Mouse (Mus musculus) skeletal muscle tissue, postnatal 0 days (tissue): Measurements from ENCODE around the gene Ccl5. TPM values are rescaled to one million over a fixed set of nuclear protein-coding genes. Genes with fewer than 3 reads are reported as not detected.

Source experiments
- polyA plus RNA-seq: library from polyadenylated mRNA; unstranded; fragments of >200 nt; fragmentation: Nextera tagmentation; extraction: Ambion mirVana; gene quantifications from 2 replicates; pipeline ENCODE4 v1.2.1, GENCODE M21; 2015

Gene Ccl5
- polyA plus RNA-seq: 0.45 and 1.5 TPM in 2 replicates

DNA sequence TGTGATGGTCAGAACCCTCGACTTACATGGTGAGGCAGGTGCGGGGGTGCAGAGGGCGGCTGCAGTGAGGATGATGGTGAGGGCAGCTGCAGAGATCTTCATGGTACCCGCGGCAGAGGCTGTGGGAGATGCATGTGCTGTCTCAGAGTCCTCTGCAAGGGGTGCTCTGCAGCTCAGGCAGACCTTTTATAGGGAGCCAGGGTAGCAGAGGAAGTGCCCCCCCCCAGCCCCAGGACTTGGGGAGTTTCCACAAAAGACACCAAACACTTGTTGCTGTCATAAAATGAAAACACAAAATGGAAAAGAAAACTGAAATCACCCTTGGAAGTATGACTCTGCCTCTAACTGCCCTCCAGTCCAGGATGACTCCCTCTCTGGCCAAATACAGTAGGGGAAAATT, at the start of gene Ccl5:
Gene Ccl5 (minus strand): TSS at position 159 of the 400 bp plus-strand sequence.

DNA sequence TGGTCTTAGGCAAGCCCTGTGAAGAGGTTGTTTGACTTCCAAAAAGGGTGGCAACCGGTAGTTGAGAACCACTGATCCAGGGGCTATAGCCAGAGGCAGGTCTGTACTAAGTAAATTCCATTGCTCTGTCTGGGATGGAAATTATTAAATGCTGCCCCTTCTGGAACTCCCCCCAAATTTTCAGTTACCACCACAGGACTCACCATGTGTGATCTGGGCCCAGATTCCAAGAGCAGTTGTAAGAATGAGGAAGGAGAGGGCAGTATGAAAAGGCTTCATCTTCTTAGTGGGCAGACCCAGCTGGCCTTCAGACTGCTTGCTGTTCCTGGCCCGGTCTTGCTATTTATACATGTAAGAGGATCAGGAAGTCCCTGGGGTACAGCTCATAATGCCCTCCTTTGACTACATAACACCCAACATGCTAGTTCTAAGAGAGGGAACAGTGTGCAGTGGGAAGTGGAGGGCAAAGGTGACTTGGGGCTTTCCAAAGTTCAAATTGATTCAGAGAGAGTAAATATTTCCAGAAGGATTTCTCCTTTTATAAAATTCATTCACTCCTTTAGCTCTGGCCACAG, 48.0 kb upstream of the Ccl5 start, which contains the start of gene Ccl9:
Gene Ccl9 (minus strand): TSS at position 451 of the 575 bp plus-strand sequence.

DNA sequence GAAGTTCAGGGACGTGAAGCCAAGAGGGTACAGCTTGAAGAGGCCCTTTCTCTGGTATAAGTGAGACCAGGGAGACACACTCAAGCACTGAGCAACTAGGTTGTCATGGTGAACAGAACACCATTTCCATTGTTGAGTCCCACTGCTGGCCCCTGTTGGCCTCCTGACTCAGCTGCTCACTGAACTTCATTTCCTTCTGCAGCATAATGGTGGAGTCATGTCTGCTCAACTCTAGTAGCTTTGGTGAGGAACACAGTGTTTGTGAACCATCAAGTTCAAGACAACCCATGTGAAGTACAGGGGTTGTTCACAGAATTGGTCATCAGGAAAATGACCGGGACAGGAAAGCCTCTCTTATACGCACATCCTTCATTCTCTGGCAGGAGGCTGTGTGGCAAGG, 8.2 kb downstream of the Ccl5 start, which contains the start of gene Heatr9:
Gene Heatr9 (minus strand): TSS at position 101 of the 400 bp plus-strand sequence.

Other genes with a start within 250 kb of the Ccl5 start
- not detected in 2 replicates for gene Slfn14, start 243.8 kb downstream of the Ccl5 start, polyA plus RNA-seq
- 18.9 and 20.0 TPM in 2 replicates for gene Ap2b1, start 231.5 kb downstream of the Ccl5 start, polyA plus RNA-seq
- gene Pex12, start 227.9 kb downstream of the Ccl5 start, polyA plus RNA-seq: 12.1 and 13.1 TPM in 2 replicates
- 1.2 and 1.4 TPM in 2 replicates for gene Rasl10b, start 121.4 kb downstream of the Ccl5 start, polyA plus RNA-seq
- gene Gas2l2, start 101.1 kb downstream of the Ccl5 start, polyA plus RNA-seq: 0.05 TPM in 1 of 2 replicates, not detected in the other
- gene 1700020L24Rik, start 92.8 kb downstream of the Ccl5 start, polyA plus RNA-seq: 0.35 and 0.88 TPM in 2 replicates
- gene Mmp28, start 67.4 kb downstream of the Ccl5 start, polyA plus RNA-seq: 2.6 and 4.3 TPM in 2 replicates
- 3.5 and 3.9 TPM in 2 replicates for gene Taf15, start 57.4 kb downstream of the Ccl5 start, polyA plus RNA-seq
- gene Heatr9, start 8.3 kb downstream of the Ccl5 start, polyA plus RNA-seq: not detected in 2 replicates
- 10.8 and 14.0 TPM in 2 replicates for gene Ccl9, start 48.1 kb upstream of the Ccl5 start, polyA plus RNA-seq
- 15.0 and 15.2 TPM in 2 replicates for gene Ccl6, start 62.6 kb upstream of the Ccl5 start, polyA plus RNA-seq
- gene Rpl9-ps1, start 115.1 kb upstream of the Ccl5 start, polyA plus RNA-seq: not detected in 2 replicates
- 0.19 and 0.29 TPM in 2 replicates for gene Ccl3, start 118.8 kb upstream of the Ccl5 start, polyA plus RNA-seq
- 0.21 and 0.23 TPM in 2 replicates for gene Ccl4, start 132.1 kb upstream of the Ccl5 start, polyA plus RNA-seq
- gene Wfdc17, start 173.5 kb upstream of the Ccl5 start, polyA plus RNA-seq: 5.4 and 7.2 TPM in 2 replicates
- gene Wfdc18, start 178.5 kb upstream of the Ccl5 start, polyA plus RNA-seq: not detected in 2 replicates
- gene Wfdc21, start 216.4 kb upstream of the Ccl5 start, polyA plus RNA-seq: 1.2 and 54.1 TPM in 2 replicates
- gene Heatr6, start 223.2 kb upstream of the Ccl5 start, polyA plus RNA-seq: 8.0 and 10.4 TPM in 2 replicates